Mouse (Mus musculus) cortical plate, adult 2 months (tissue): ENCODE data around the gene Fam173a.

ENCODE experiments used
- CTCF ChIP-seq: fragments of 200-500 bp; IDR thresholded peaks from 2 replicates; pipeline ENCODE4 v1.5.1; 2011; ENCODE audit warnings: mild to moderate bottlenecking, control low read depth, low read length; ENCODE audit not compliant: insufficient read depth; ENCODE audit errors: extremely low read depth
- POLR2A ChIP-seq: fragments of 200-500 bp; IDR thresholded peaks from 2 replicates; pipeline ENCODE4 v1.6.1; 2011; ENCODE audit warnings: mild to moderate bottlenecking, low read length, control low read depth; ENCODE audit not compliant: insufficient read depth; ENCODE audit errors: extremely low read depth

- TF ChIP-seq CTCF (no peak), POLR2A (no peak)
These were observed at the start of gene Fam173a for GRCm38 (mm10) chr17:25792615-25793014.
